Mouse (Mus musculus) bone marrow macrophage, adult 2 months (primary cell): ENCODE results near the gene Epdr1.

Experiments
- CTCF ChIP-seq: IDR thresholded peaks from 2 replicates; pipeline ENCODE4 v1.5.1; 2012; ENCODE audit warnings: low read depth, mild to moderate bottlenecking, low read length, moderate library complexity
- POLR2A ChIP-seq: IDR thresholded peaks from 2 replicates; pipeline ENCODE4 v1.6.1; 2012; ENCODE audit warnings: mild to moderate bottlenecking, low read depth, low read length, borderline replicate concordance

GRCm38 (mm10) chr13:19618081-19618480 is 1.6 kb downstream of the Epdr1 start:
- no peak for TF ChIP-seq POLR2A
- no peak for TF ChIP-seq CTCF
